Mouse (Mus musculus) spleen, adult 2 months (tissue): ENCODE measurements around the gene Slc38a1. TPM values are rescaled to one million over a fixed set of nuclear protein-coding genes. Genes with fewer than 3 reads are reported as not detected.
A peak's percentile ranks its signal among the peaks of the same experiment; 100 is the strongest.

Experiments
- DNase-seq, 2 experiments: peaks; one replicate each; pipeline versions ENCODE4 v3.0.0 to v3.0.0-alpha.2; 2012 to 2021; ENCODE audit warnings: low spot score in 2 of 2, low read depth in 1 of 2
- H3K27ac ChIP-seq: fragments of 200-500 bp; 2 replicates; pipeline ENCODE4 v1.5.1; 2012; ENCODE audit warnings: low read length, inconsistent platforms; ENCODE audit not compliant: insufficient read depth
- H3K27me3 ChIP-seq: fragments of 200-500 bp; 2 replicates; pipeline ENCODE4 v1.6.1; 2012; ENCODE audit warnings: mild to moderate bottlenecking, moderate library complexity, low read length, inconsistent platforms; ENCODE audit not compliant: control insufficient read depth, insufficient read depth
- H3K36me3 ChIP-seq: fragments of 200-500 bp; 2 replicates; pipeline ENCODE4 v1.6.1; 2012; ENCODE audit warnings: mild to moderate bottlenecking, low read length, inconsistent platforms; ENCODE audit not compliant: control insufficient read depth, insufficient read depth
- H3K4me1 ChIP-seq: fragments of 200-500 bp; 2 replicates; pipeline ENCODE4 v1.6.1; 2011; ENCODE audit warnings: inconsistent platforms; ENCODE audit not compliant: control insufficient read depth, insufficient read depth, insufficient read length
- H3K4me3 ChIP-seq: fragments of 200-500 bp; 2 replicates; pipeline ENCODE4 v1.5.1; 2011; ENCODE audit warnings: mild to moderate bottlenecking, inconsistent platforms; ENCODE audit not compliant: insufficient read depth, insufficient read length; ENCODE audit errors: extremely low read depth
- CTCF ChIP-seq: fragments of 200-500 bp; IDR thresholded peaks from 2 replicates; pipeline ENCODE4 v1.5.1; 2011; ENCODE audit warnings: mild to moderate bottlenecking, inconsistent platforms; ENCODE audit not compliant: insufficient read depth, insufficient read length, insufficient replicate concordance; ENCODE audit errors: extremely low read depth
- POLR2A ChIP-seq: fragments of 200-500 bp; IDR thresholded peaks from 2 replicates; pipeline ENCODE4 v1.6.1; 2011; ENCODE audit warnings: low read depth, low read length, inconsistent platforms
- WGBS: fragments of 180-500 bp; shearing (Covaris S2); methylation state at CpG from one replicate; pipeline ENCODE4 v1.1.7; 2018; 5-methylcytosine and 5-hydroxymethylcytosine counted together
- polyA plus RNA-seq: library from polyadenylated mRNA; depleted of rRNA; stranded (reverse); fragments of >200 nt; gene quantifications from 2 replicates; pipeline ENCODE4 v1.2.3, GENCODE M21; 2012

Gene Slc38a1
- polyA plus RNA-seq, 1 experiment, result 44.4 TPM

- H3K36me3 ChIP-seq, result no peaks in the 10 kb centered on the region
- WGBS, result 68% methylated on average over 10 of the region's 10 CpGs
Observed at GRCm38 (mm10) chr15:96676518-96676917, 33.8 kb upstream of the Slc38a1 start.

GRCm38 (mm10) chr15:96675744-96676143 is 33.0 kb upstream of the Slc38a1 start:
- no peak for TF ChIP-seq POLR2A
- no peak for TF ChIP-seq CTCF
- H3K36me3 ChIP-seq, result no peaks in the 10 kb centered on the region
- no peak overlapping the region for H3K27ac ChIP-seq
- no peak for DNase-seq
- no peaks in the 10 kb centered on the region for H3K4me1 ChIP-seq
- no peak overlapping the region for H3K4me3 ChIP-seq
- 94% methylated on average over 15 of the region's 15 CpGs for WGBS
- H3K27me3 ChIP-seq, result no peaks in the 10 kb centered on the region

More at GRCm38 (mm10) chr15:96676518-96676917, 33.8 kb upstream of the Slc38a1 start:
- Histone ChIP-seq H3K4me1 (no peaks in the 10 kb centered on the region), H3K27me3 (no peaks in the 10 kb centered on the region), H3K27ac (no peak overlapping the region), H3K4me3 (no peak overlapping the region)
- no peak for DNase-seq
- no peak for TF ChIP-seq CTCF
- TF ChIP-seq POLR2A, result no peak

DNA sequence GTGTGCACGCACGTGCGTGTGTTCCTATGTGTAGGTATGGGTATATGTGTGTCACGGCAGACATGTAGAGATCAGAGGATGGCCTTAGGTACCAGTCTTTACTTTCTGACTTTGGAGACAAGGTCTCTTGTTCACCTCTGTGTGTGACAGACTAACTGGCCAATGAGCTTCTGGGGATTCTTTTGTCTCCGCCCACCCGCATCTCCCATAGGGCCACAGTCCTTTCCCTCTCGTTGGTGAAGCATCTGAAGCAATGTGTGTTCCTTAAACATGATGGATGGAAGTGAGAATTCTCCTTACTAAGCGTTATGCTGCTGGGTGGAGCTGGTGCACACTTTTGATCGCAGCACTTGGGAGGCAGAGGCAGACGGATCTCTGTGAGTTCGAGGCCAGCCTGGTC is 32.3 kb upstream of the Slc38a1 start:
- DNase-seq, result no peak
- Histone ChIP-seq H3K27ac (no peak overlapping the region), H3K27me3 (no peaks in the 10 kb centered on the region), H3K4me3 (no peak overlapping the region), H3K36me3 (no peaks in the 10 kb centered on the region), H3K4me1 (no peaks in the 10 kb centered on the region)
- 92% methylated on average over 11 of the region's 11 CpGs for WGBS
- TF ChIP-seq CTCF, result no peak
- no peak for TF ChIP-seq POLR2A

DNA sequence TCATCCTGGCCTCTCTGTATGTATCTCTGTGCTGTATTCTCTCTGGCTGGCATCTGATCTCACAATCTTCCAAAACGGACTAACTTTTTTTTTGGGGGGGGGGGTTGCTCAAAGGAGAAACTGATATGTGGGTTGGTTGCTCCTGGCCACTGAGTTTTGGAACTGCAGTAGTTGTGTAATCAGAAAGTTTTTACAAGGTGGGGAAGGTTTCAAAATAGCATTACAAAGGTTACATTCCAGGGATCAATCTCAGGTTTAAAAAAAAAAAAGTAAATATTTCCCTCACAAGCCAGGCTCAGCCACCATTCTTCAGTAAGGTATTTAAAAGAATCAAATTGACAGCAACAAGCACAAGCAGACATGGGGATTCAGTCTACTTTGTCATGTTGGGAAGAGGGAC is 31.4 kb upstream of the Slc38a1 start:
- Histone ChIP-seq H3K36me3 (no peaks in the 10 kb centered on the region), H3K27me3 (no peaks in the 10 kb centered on the region), H3K4me1 (no peaks in the 10 kb centered on the region), H3K4me3 (no peak overlapping the region), H3K27ac (no peak overlapping the region)
- WGBS, result 82% methylated on average over 1 of the region's 1 CpGs
- TF ChIP-seq POLR2A, result no peak
- TF ChIP-seq CTCF, result no peak
- DNase-seq, result no peak

DNA sequence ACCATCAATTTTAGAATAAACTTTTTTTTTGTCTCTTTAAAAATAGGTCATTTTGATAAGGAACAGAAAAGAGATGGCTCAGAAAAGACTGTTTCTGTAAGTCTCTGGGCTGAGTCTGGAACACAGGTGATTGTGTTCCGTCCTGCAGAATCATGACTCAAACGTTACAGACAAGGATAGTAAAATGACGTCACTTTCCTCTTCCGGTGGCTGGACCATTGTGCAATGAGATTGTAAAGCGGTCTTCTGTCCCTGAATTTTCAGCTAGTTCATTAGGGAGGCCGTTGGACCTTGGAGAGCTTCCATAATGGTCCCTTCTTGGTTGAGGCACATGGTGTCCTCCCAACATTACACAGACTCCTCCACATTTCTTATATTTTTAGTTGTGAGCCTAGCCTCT is 27.0 kb upstream of the Slc38a1 start:
- 58% methylated on average over 6 of the region's 6 CpGs for WGBS
- DNase-seq, result no peak
- TF ChIP-seq CTCF (no peak), POLR2A (no peak)

GRCm38 (mm10) chr15:96666663-96667062 is 23.9 kb upstream of the Slc38a1 start:
- H3K36me3 ChIP-seq, result no peaks in the 10 kb centered on the region
- TF ChIP-seq CTCF (peak; percentile 73; the same call in 1 of the 2 replicates), POLR2A (no peak)
- H3K4me1 ChIP-seq, result peaks cover 2% of the 10 kb centered on the region; the same call in 1 of the 2 replicates
- no peak overlapping the region for H3K4me3 ChIP-seq
- H3K27me3 ChIP-seq, result no peaks in the 10 kb centered on the region
- DNase-seq, result peak; percentile 63 to 65
- no peak overlapping the region for H3K27ac ChIP-seq
- 3% methylated on average over 7 of the region's 7 CpGs for WGBS

More for the DNA sequence above, 27.0 kb upstream of the Slc38a1 start:
- peaks cover 2% of the 10 kb centered on the region; the same call in 1 of the 2 replicates for H3K4me1 ChIP-seq
- H3K4me3 ChIP-seq, result no peak overlapping the region
- no peaks in the 10 kb centered on the region for H3K27me3 ChIP-seq
- H3K27ac ChIP-seq, result no peak overlapping the region
- no peaks in the 10 kb centered on the region for H3K36me3 ChIP-seq

DNA sequence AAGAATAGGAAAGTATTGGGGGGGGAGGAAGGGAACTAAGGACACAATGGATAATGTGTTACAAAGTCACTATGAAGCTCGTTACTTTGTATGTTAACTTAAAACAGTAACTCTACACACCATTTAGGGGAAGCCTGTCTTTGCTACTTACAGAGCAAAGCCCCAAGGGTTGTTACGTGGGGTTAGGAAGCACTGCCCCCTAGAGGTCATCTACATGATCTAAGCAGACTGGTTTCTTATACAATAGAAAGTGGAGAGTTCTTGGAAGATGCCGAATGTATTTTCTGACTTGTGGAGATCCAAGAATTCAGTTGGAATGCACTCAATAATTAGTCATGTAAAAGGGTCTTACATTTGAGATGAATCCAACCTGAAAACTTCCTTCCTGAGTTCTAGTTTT is 23.2 kb upstream of the Slc38a1 start:
- H3K27ac ChIP-seq, result no peak overlapping the region
- peaks cover 2% of the 10 kb centered on the region; the same call in 1 of the 2 replicates for H3K4me1 ChIP-seq
- peak; percentile 79 to 83 for DNase-seq
- WGBS, result 4% methylated on average over 3 of the region's 3 CpGs
- H3K27me3 ChIP-seq, result no peaks in the 10 kb centered on the region
- no peak overlapping the region; the same call in 1 of the 2 replicates for H3K4me3 ChIP-seq
- TF ChIP-seq POLR2A (no peak), CTCF (peak; percentile 71; the same call in 1 of the 2 replicates)
- H3K36me3 ChIP-seq, result no peaks in the 10 kb centered on the region
